Mouse (Mus musculus) forebrain, postnatal 0 days (tissue): ENCODE data around the gene Tesk2. TPM values are rescaled to one million over a fixed set of nuclear protein-coding genes. Genes with fewer than 3 reads are reported as not detected.

Source experiments
- ATAC-seq: fragments of 200-750 bp; cut with Nextera tagmentation; 2 replicates; pipeline ENCODE4 v1.8.0; 2017; ENCODE audit warnings: mild to moderate bottlenecking, moderate library complexity
- DNase-seq: peaks from one replicate; pipeline ENCODE4 v3.0.0-alpha.2; 2015
- H3K27ac ChIP-seq: fragments of 300-500 bp; sonication (generic); 2 replicates; pipeline ENCODE4 v1.5.1; 2014; ENCODE audit warnings: low read depth, mild to moderate bottlenecking, antibody characterized with exemption, low read length, moderate library complexity, mixed read lengths
- H3K27me3 ChIP-seq: fragments of 300-500 bp; sonication (generic); 2 replicates; pipeline ENCODE4 v1.6.1; 2014; ENCODE audit warnings: mild to moderate bottlenecking, low read length, mixed read lengths; ENCODE audit not compliant: insufficient read depth
- H3K36me3 ChIP-seq: fragments of 300-500 bp; sonication (generic); 2 replicates; pipeline ENCODE4 v1.6.1; 2014; ENCODE audit warnings: mild to moderate bottlenecking, moderate library complexity; ENCODE audit not compliant: insufficient read depth
- H3K4me1 ChIP-seq: fragments of 300-500 bp; sonication (generic); 2 replicates; pipeline ENCODE4 v1.6.1; 2014; ENCODE audit warnings: antibody characterized with exemption; ENCODE audit not compliant: insufficient read depth
- H3K4me2 ChIP-seq: fragments of 300-500 bp; sonication (generic); 2 replicates; pipeline ENCODE4 v1.6.1; 2014; ENCODE audit warnings: low read depth, mild to moderate bottlenecking, moderate library complexity
- H3K4me3 ChIP-seq: fragments of 300-500 bp; sonication (generic); 2 replicates; pipeline ENCODE4 v1.5.1; 2014; ENCODE audit warnings: low read depth, low read length, mixed read lengths
- H3K9ac ChIP-seq: fragments of 300-500 bp; sonication (generic); 2 replicates; pipeline ENCODE4 v1.6.1; 2014; ENCODE audit warnings: mild to moderate bottlenecking
- H3K9me3 ChIP-seq: fragments of 300-500 bp; sonication (generic); 2 replicates; pipeline ENCODE4 v1.6.1; 2016; ENCODE audit warnings: low read length
- CTCF ChIP-seq: sonication (generic); IDR thresholded peaks from 2 replicates; pipeline ENCODE4 v1.5.1; 2016; ENCODE audit warnings: antibody characterized with exemption, control low read depth, low read depth
- WGBS: fragments of 180-500 bp; shearing (Covaris S2); extraction: QIAGEN DNeasy Blood & Tissue Kit; methylation state at CpG from one replicate; pipeline ENCODE4 v1.1.7; 2014; 5-methylcytosine and 5-hydroxymethylcytosine counted together
- polyA plus RNA-seq: library from polyadenylated mRNA; unstranded; fragments of >200 nt; fragmentation: Nextera tagmentation; extraction: Ambion mirVana; gene quantifications from 2 replicates; pipeline ENCODE4 v1.2.1, GENCODE M21; 2015
- total RNA-seq: library from RNA; depleted of rRNA; stranded (reverse); fragments of >200 nt; gene quantifications from 2 replicates; pipeline ENCODE4 v1.2.3, GENCODE M21; 2014

Tesk2 gene
- total and polyA plus RNA-seq, 2 experiments from 2014 or later: 1.9 to 2.9 TPM

DNA sequence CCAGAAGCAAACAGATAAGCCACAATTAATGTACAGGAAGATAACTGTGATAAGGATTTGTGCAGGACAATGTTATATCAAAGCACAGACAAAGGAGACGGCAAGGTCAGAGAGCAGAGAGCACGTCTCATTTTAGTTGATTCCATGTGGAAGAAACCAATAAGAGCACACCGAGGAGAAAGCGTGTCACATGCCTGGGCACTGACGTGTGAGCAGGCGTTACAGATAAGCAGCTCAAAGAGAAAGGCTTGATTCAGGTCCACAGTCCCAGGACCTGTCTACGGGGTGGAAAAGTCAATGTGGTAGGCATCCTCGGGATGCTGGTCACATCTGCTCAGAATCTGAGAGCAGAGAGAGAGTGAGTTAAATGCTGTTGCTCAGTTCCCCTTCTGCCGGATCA, 10.3 kb downstream of the Tesk2 start:
- H3K36me3 ChIP-seq: no peaks in the 10 kb centered on the region
- TF ChIP-seq CTCF: no peak
- ATAC-seq: no peak
- no peak overlapping the region for H3K9ac ChIP-seq
- no peaks in the 10 kb centered on the region for H3K27me3 ChIP-seq
- H3K4me2 ChIP-seq: no peak overlapping the region
- no peak overlapping the region for H3K27ac ChIP-seq
- 94% methylated on average over 9 of the region's 9 CpGs for WGBS
- H3K4me1 ChIP-seq: no peaks in the 10 kb centered on the region
- DNase-seq: no peak
- no peaks in the 10 kb centered on the region for H3K9me3 ChIP-seq
- no peak overlapping the region for H3K4me3 ChIP-seq

DNA sequence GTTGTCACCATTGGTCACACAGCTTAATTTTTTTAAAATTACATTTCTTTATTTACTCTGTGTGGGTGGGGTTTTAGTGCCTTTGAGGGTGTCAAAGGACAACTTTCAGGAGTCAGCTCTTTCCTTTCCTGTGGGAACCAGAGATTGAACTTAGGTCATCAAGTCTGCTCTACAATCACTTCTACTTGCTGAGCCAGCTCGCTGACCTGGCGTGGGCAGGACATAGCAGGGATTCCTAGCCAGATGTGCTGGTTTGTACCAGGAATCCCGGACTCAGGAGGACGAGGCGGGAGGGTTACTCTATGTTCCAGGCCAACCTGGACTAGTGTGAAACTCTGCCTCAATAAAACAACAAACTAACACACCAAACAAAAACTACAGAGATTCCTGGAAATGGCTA, 11.6 kb downstream of the Tesk2 start:
- DNase-seq: no peak
- 86% methylated on average over 5 of the region's 5 CpGs for WGBS
- no peaks in the 10 kb centered on the region for H3K4me1 ChIP-seq
- no peak for ATAC-seq
- H3K4me3 ChIP-seq: no peak overlapping the region
- no peak overlapping the region for H3K9ac ChIP-seq
- no peaks in the 10 kb centered on the region for H3K27me3 ChIP-seq
- H3K36me3 ChIP-seq: no peaks in the 10 kb centered on the region
- no peak for TF ChIP-seq CTCF
- no peak overlapping the region for H3K4me2 ChIP-seq
- H3K9me3 ChIP-seq: no peaks in the 10 kb centered on the region
- H3K27ac ChIP-seq: no peak overlapping the region

DNA sequence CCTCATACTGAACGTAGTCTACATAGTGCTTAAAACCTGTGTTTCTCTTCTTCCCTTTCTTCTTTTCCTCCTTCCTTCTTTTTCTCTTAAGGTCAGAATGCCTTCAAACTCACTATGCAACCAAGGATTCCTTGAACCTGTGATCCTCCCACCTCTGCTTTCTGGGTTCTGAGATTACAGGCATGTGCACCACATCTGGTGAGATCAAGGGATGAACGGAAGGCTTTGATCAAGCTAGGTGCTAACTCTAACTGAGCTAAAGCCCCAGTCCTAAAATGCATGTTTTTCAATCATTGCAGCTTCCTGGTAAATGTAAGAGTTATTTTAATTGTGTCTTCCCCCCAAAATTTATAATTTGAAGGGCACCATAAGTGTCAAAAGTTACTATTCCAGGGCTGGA, 14.2 kb downstream of the Tesk2 start:
- Histone ChIP-seq H3K9me3 (no peaks in the 10 kb centered on the region), H3K4me3 (no peak overlapping the region), H3K36me3 (no peaks in the 10 kb centered on the region), H3K4me1 (no peaks in the 10 kb centered on the region), H3K27ac (no peak overlapping the region), H3K4me2 (no peak overlapping the region), H3K9ac (no peak overlapping the region), H3K27me3 (no peaks in the 10 kb centered on the region)
- ATAC-seq (no peak), DNase-seq (no peak)
- no peak for TF ChIP-seq CTCF
- 89% methylated on average over 2 of the region's 2 CpGs for WGBS

DNA sequence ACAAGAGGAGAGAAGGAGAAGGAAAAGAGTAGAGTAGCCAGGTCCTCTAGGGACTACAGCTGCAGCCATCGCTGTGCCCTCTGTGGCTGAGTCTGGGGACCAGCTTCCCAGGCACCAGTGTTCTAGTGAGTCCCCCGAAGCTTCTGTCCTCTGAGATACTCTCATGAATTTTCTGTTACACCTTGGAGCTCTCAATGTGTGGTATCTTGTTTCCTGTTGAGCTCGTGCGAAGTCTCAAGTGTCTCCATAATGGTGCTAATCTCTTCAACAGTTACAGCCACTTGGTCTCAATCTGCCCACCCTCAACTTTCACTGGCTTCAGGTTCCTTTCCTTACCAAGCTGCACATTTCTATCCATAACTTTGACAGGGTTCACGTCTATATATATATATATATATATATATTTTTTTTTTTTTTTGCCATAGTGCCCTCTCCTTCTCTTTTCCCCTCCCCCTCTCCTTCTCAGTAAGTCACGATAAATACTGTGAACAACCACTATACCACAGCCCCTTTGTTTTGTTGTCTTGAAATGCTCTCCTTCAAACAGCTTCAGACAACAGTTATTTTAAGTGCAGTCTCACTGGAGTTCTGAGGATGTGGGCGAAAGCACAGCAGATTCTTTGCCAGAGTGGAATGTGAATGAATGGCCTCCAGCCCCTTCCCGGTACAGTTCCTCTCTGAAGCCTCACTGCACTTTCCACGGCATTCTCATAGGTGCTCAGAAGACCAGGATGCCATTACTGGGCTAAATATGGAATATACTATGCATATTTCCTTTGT, 18.4 kb downstream of the Tesk2 start:
- no peak for DNase-seq
- Histone ChIP-seq H3K4me2 (no peak overlapping the region), H3K27ac (no peak overlapping the region), H3K4me3 (no peak overlapping the region), H3K27me3 (no peaks in the 10 kb centered on the region), H3K36me3 (no peaks in the 10 kb centered on the region), H3K4me1 (no peaks in the 10 kb centered on the region), H3K9me3 (no peaks in the 10 kb centered on the region), H3K9ac (no peak overlapping the region)
- WGBS: 87% methylated on average over 9 of the region's 9 CpGs
- no peak for ATAC-seq
- TF ChIP-seq CTCF: no peak

DNA sequence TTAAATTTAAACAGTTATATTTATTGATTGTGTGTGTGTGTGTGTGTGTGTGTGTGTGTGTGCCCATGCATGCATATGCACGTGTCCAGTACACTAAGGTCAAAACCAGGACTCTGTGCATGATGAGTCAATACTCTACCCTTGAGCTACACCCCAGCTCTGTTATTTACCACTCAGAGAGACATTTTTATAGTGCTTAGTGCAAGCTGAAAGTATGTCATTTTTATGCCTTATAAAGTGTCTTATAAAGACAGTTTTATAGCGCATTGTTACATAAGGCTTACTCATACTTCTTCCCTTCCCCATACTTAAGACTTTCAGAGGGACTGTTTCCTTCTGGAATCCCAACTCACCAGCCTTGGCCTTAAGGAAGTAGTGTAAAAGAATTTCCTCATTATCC, 29.0 kb downstream of the Tesk2 start:
- Histone ChIP-seq H3K4me3 (no peak overlapping the region), H3K27ac (no peak overlapping the region), H3K36me3 (no peaks in the 10 kb centered on the region), H3K4me2 (no peak overlapping the region), H3K9ac (no peak overlapping the region), H3K27me3 (no peaks in the 10 kb centered on the region), H3K9me3 (no peaks in the 10 kb centered on the region), H3K4me1 (no peaks in the 10 kb centered on the region)
- 90% methylated on average over 2 of the region's 2 CpGs for WGBS
- ATAC-seq (no peak), DNase-seq (no peak)
- TF ChIP-seq CTCF: no peak

DNA sequence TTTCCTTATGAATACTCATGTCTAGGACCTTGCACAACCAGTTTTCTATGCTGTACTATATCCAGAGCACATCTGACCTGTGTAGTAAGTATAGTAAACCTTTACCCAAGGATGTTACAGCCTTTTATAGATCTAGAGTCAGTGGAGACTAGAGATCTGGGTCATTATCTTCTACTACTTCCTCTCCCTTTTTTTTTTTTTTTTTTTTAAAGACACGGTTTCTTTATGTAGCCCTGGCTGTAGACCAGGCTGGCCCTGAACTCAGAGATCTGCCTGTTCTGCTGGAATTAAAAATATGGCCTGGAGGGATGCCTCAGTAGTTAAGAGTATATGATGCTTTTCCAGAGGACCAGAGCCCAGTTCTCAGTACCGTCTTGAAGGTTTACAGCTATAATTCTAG, 41.2 kb downstream of the Tesk2 start:
- no peak for TF ChIP-seq CTCF
- Histone ChIP-seq H3K27me3 (no peaks in the 10 kb centered on the region), H3K9me3 (no peaks in the 10 kb centered on the region), H3K9ac (no peak overlapping the region), H3K4me2 (no peak overlapping the region), H3K4me3 (no peak overlapping the region), H3K27ac (no peak overlapping the region), H3K36me3 (no peaks in the 10 kb centered on the region), H3K4me1 (no peaks in the 10 kb centered on the region)
- WGBS: 93% methylated on average over 2 of the region's 2 CpGs
- no peak for DNase-seq
- ATAC-seq: no peak

DNA sequence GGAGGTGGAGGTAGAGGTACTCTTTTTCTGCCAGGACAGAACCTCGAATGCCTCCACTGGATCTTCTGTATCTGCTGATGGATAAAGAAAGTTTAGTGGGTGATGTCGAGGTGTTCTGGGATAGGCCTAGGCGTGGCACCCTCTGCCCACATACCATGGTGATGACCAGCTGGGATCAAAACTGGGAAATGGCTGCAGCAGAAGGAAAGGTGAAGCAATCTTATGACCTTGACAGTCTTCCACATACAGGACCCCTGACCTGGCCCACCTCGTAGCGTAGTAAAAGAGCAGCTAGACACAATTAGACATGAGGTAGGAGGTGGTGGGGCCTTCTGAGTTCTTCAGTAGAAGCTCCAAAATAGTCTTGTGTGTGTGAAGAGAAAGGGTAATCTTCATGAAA, 43.3 kb downstream of the Tesk2 start:
- Histone ChIP-seq H3K9ac (no peak overlapping the region), H3K36me3 (no peaks in the 10 kb centered on the region), H3K4me2 (no peak overlapping the region), H3K27me3 (no peaks in the 10 kb centered on the region), H3K27ac (no peak overlapping the region), H3K9me3 (no peaks in the 10 kb centered on the region), H3K4me3 (no peak overlapping the region), H3K4me1 (no peaks in the 10 kb centered on the region)
- ATAC-seq: no peak
- DNase-seq: no peak
- 91% methylated on average over 5 of the region's 5 CpGs for WGBS
- no peak for TF ChIP-seq CTCF
